ENCODE assay signal across 24 mouse cellular contexts in genomic region chr12:79382416-79382815, GRCm38 (mm10).
DNase-seq lines count a peak whose midpoint lies in the region; ATAC-seq and TF ChIP-seq lines count a peak whose summit lies in the region.
"Had no signal": no experiment of that assay in that cellular context is flagged by ENCODE, and none has a peak within 500 bp of the region (broad histone marks: within the 10 kb centered on the region; RNA-seq: fewer than 3 reads in every experiment).

No protein-coding gene starts in this region.

- H3K9me3 ChIP-seq in intestine, embryonic 15.5 days, result no peaks in the 10 kb centered on the region
- no peaks in the 10 kb centered on the region for H3K9me3 ChIP-seq in intestine, embryonic 16.5 days (ENCODE audit: control insufficient read depth, low read length)
- no peaks in the 10 kb centered on the region for H3K9me3 ChIP-seq in stomach, embryonic 14.5 days (ENCODE audit: control insufficient read depth, low read depth, low read length)
- no peaks in the 10 kb centered on the region for H3K9me3 ChIP-seq in stomach, postnatal 0 days (ENCODE audit: control insufficient read depth, low read length)
- H3K9me3 ChIP-seq in limb, embryonic 15.5 days, result no peaks in the 10 kb centered on the region
- no peaks in the 10 kb centered on the region for H3K9me3 ChIP-seq in stomach, embryonic 16.5 days (replicated peaks; ENCODE audit: control insufficient read depth, low read length)
- H3K9me3 ChIP-seq: hindbrain, embryonic 15.5 days; megakaryocyte, embryonic 14.5 days had no signal

- TF ChIP-seq EP300 in stomach, postnatal 0 days (optimal IDR thresholded peaks at IDR 0.05), result no peak

- H3K27me3 ChIP-seq in intestine, embryonic 15.5 days (replicated peaks), result no peaks in the 10 kb centered on the region
- H3K27me3 ChIP-seq in intestine, embryonic 16.5 days (replicated peaks; ENCODE audit: control insufficient read depth, insufficient read depth, low read length), result no peaks in the 10 kb centered on the region
- H3K27me3 ChIP-seq in stomach, embryonic 14.5 days (ENCODE audit: control insufficient read depth, insufficient read depth, low read length), result no peaks in the 10 kb centered on the region
- no peaks in the 10 kb centered on the region for H3K27me3 ChIP-seq in stomach, postnatal 0 days (ENCODE audit: control insufficient read depth, insufficient read depth, low read length)
- no peaks in the 10 kb centered on the region for H3K27me3 ChIP-seq in limb, embryonic 15.5 days
- H3K27me3 ChIP-seq in stomach, embryonic 16.5 days (ENCODE audit: control insufficient read depth, insufficient read depth, low read length), result no peaks in the 10 kb centered on the region
- H3K27me3 ChIP-seq: hindbrain, embryonic 15.5 days; megakaryocyte, embryonic 14.5 days had no signal

- no peak for ATAC-seq in intestine, embryonic 15.5 days
- no peak for ATAC-seq in intestine, embryonic 16.5 days
- ATAC-seq in stomach, embryonic 14.5 days (ENCODE audit: insufficient number of reproducible peaks, insufficient read depth, low FRiP score, low read depth), result no peak
- no peak for ATAC-seq in stomach, postnatal 0 days (ENCODE audit: low FRiP score, low TSS enrichment)
- no peak for ATAC-seq in limb, embryonic 15.5 days (ENCODE audit: insufficient number of reproducible peaks, low FRiP score, low TSS enrichment, low read depth)
- no peak for ATAC-seq in stomach, embryonic 16.5 days (ENCODE audit: insufficient read depth, low FRiP score)
- ATAC-seq: intestine, postnatal 0 days; lung, postnatal 0 days; midbrain, embryonic 16.5 days had no signal

- 0 out of 2 replicates have a peak overlapping the region, but pooled peaks have one; percentile 13 for H3K27ac ChIP-seq in intestine, embryonic 15.5 days
- no peak overlapping the region for H3K27ac ChIP-seq in intestine, embryonic 16.5 days (ENCODE audit: low read length)
- peak overlapping the region; percentile 50; the same call in 1 of the 2 replicates for H3K27ac ChIP-seq in stomach, embryonic 14.5 days (ENCODE audit: low read length)
- no peak overlapping the region for H3K27ac ChIP-seq in stomach, postnatal 0 days (replicated peaks)
- H3K27ac ChIP-seq in limb, embryonic 15.5 days, result 0 out of 2 replicates have a peak overlapping the region, but pooled peaks have one; percentile 22
- H3K27ac ChIP-seq in stomach, embryonic 16.5 days (ENCODE audit: low read length), result peak overlapping the region; percentile 79
- H3K27ac ChIP-seq: hindbrain, embryonic 15.5 days; liver, embryonic 14.5 days had no signal

- no peak overlapping the region for H3K4me2 ChIP-seq in intestine, embryonic 15.5 days (replicated peaks)
- H3K4me2 ChIP-seq in intestine, embryonic 16.5 days (ENCODE audit: low read depth, low read length), result no peak overlapping the region
- no peak overlapping the region for H3K4me2 ChIP-seq in stomach, embryonic 14.5 days (replicated peaks; ENCODE audit: low read depth, low read length)
- H3K4me2 ChIP-seq in stomach, postnatal 0 days (replicated peaks; ENCODE audit: low read depth), result no peak overlapping the region
- no peak overlapping the region for H3K4me2 ChIP-seq in limb, embryonic 15.5 days
- H3K4me2 ChIP-seq in stomach, embryonic 16.5 days (ENCODE audit: low read depth, low read length), result no peak overlapping the region
- H3K4me2 ChIP-seq: hindbrain, embryonic 15.5 days had no signal

- peaks cover 12% of the 10 kb centered on the region for H3K4me1 ChIP-seq in intestine, embryonic 15.5 days (replicated peaks)
- H3K4me1 ChIP-seq in intestine, embryonic 16.5 days (ENCODE audit: control insufficient read depth, insufficient read depth, low read length), result peaks cover 19% of the 10 kb centered on the region
- peaks cover 33% of the 10 kb centered on the region for H3K4me1 ChIP-seq in stomach, embryonic 14.5 days (ENCODE audit: control insufficient read depth, insufficient read depth, low read length)
- H3K4me1 ChIP-seq in stomach, postnatal 0 days (replicated peaks; ENCODE audit: control insufficient read depth, insufficient read depth), result peaks cover 8% of the 10 kb centered on the region; the same call in 1 of the 2 replicates
- peaks cover 24% of the 10 kb centered on the region for H3K4me1 ChIP-seq in limb, embryonic 15.5 days
- H3K4me1 ChIP-seq in stomach, embryonic 16.5 days (ENCODE audit: control insufficient read depth, insufficient read depth, low read length), result peaks cover 30% of the 10 kb centered on the region
- H3K4me1 ChIP-seq: hindbrain, embryonic 15.5 days had no signal

- 62% methylated on average over 2 of the region's 2 CpGs for whole genome bisulfite sequencing in intestine, embryonic 15.5 days
- WGBS in intestine, embryonic 16.5 days, result 51% methylated on average over 2 of the region's 2 CpGs
- 29% methylated on average over 2 of the region's 2 CpGs for WGBS in stomach, embryonic 14.5 days
- 32% methylated on average over 2 of the region's 2 CpGs for WGBS in stomach, postnatal 0 days
- 42% methylated on average over 2 of the region's 2 CpGs for WGBS in limb, embryonic 15.5 days
- 43% methylated on average over 2 of the region's 2 CpGs for WGBS in stomach, embryonic 16.5 days

- DNase-seq in stomach, postnatal 0 days (ENCODE audit: low spot score), result no peak
- no peak for DNase-seq in T-cell, adult 2 months (ENCODE audit: low spot score)
- no peak for DNase-seq in right cerebral cortex, postnatal 36 days (ENCODE audit: low spot score in 2 of 2)
- DNase-seq: adrenal gland, postnatal 14 days; cerebellum, adult 8-10 months; cerebellum, postnatal 36 days; embryo, embryonic 11 days; gastrocnemius, postnatal 36 days; heart, postnatal 4 days; kidney, postnatal 36 days; layer of hippocampus, postnatal 36 days; thymus, adult 2 months; thymus, postnatal 4 days had no signal

- TF ChIP-seq CTCF in stomach, postnatal 0 days (IDR thresholded peaks at IDR 0.05; ENCODE audit: low read depth), result no peak

- H3K9ac ChIP-seq in intestine, embryonic 15.5 days, result no peak overlapping the region
- no peak overlapping the region for H3K9ac ChIP-seq in intestine, embryonic 16.5 days (ENCODE audit: low read depth, low read length)
- no peak overlapping the region for H3K9ac ChIP-seq in stomach, embryonic 14.5 days (replicated peaks; ENCODE audit: low read depth, low read length)
- no peak overlapping the region for H3K9ac ChIP-seq in stomach, postnatal 0 days (ENCODE audit: low read length)
- no peak overlapping the region for H3K9ac ChIP-seq in limb, embryonic 15.5 days
- H3K9ac ChIP-seq in stomach, embryonic 16.5 days (ENCODE audit: low read length), result no peak overlapping the region
- H3K9ac ChIP-seq: hindbrain, embryonic 15.5 days; liver, embryonic 14.5 days had no signal

- H3K4me3 ChIP-seq in intestine, embryonic 15.5 days (replicated peaks), result no peak overlapping the region
- no peak overlapping the region for H3K4me3 ChIP-seq in intestine, embryonic 16.5 days (ENCODE audit: low read length)
- H3K4me3 ChIP-seq in stomach, embryonic 14.5 days (ENCODE audit: low read depth, low read length), result no peak overlapping the region
- H3K4me3 ChIP-seq in stomach, postnatal 0 days (ENCODE audit: low read depth, low read length), result no peak overlapping the region
- H3K4me3 ChIP-seq in limb, embryonic 15.5 days, result no peak overlapping the region
- no peak overlapping the region for H3K4me3 ChIP-seq in stomach, embryonic 16.5 days (replicated peaks; ENCODE audit: low read length)
- H3K4me3 ChIP-seq: hindbrain, embryonic 15.5 days; megakaryocyte, embryonic 14.5 days had no signal

- H3K36me3 ChIP-seq in intestine, embryonic 15.5 days, result no peaks in the 10 kb centered on the region
- no peaks in the 10 kb centered on the region for H3K36me3 ChIP-seq in intestine, embryonic 16.5 days (ENCODE audit: control insufficient read depth, insufficient read depth, low read length)
- H3K36me3 ChIP-seq in stomach, embryonic 14.5 days (ENCODE audit: control insufficient read depth, insufficient read depth, low read length), result no peaks in the 10 kb centered on the region
- H3K36me3 ChIP-seq in stomach, postnatal 0 days (ENCODE audit: control insufficient read depth, insufficient read depth, low read length), result no peaks in the 10 kb centered on the region
- H3K36me3 ChIP-seq in limb, embryonic 15.5 days, result no peaks in the 10 kb centered on the region
- H3K36me3 ChIP-seq in stomach, embryonic 16.5 days (ENCODE audit: control insufficient read depth, insufficient read depth, low read length), result no peaks in the 10 kb centered on the region
- H3K36me3 ChIP-seq: hindbrain, embryonic 15.5 days had no signal

Comparison
In these comparisons a context has a peak if more than half of its experiments do, and no peak if none do; other contexts are left out.
1. H3K27ac ChIP-seq: peak in intestine, embryonic 15.5 days (single experiment), stomach, embryonic 14.5 days (single experiment), limb, embryonic 15.5 days (single experiment) and stomach, embryonic 16.5 days (single experiment); none in intestine, embryonic 16.5 days (single experiment) and stomach, postnatal 0 days (single experiment).